Mouse (Mus musculus) forebrain, embryonic 13.5 days (tissue): ENCODE results near the gene Dph3. TPM values are rescaled to one million over a fixed set of nuclear protein-coding genes. Genes with fewer than 3 reads are reported as not detected.
A peak's percentile ranks its signal among the peaks of the same experiment; 100 is the strongest.
"Not testable (repeated sequence)": the region's sequence is repeated elsewhere in the genome, so short reads cannot be mapped to it uniquely, and the experiment has no call there.

Source experiments
- ATAC-seq: fragments of 200-750 bp; cut with Nextera tagmentation; 2 replicates; pipeline ENCODE4 v1.8.0; 2017
- H3K27ac ChIP-seq: fragments of 300-500 bp; sonication (generic); 2 replicates; pipeline ENCODE4 v1.5.1; 2015; ENCODE audit warnings: inconsistent platforms, mild to moderate bottlenecking, moderate library complexity
- H3K27me3 ChIP-seq: fragments of 300-500 bp; sonication (generic); 2 replicates; pipeline ENCODE4 v1.6.1; 2015; ENCODE audit warnings: mild to moderate bottlenecking, inconsistent platforms
- H3K36me3 ChIP-seq: fragments of 300-500 bp; sonication (generic); 2 replicates; pipeline ENCODE4 v1.6.1; 2015; ENCODE audit warnings: mild to moderate bottlenecking, inconsistent platforms; ENCODE audit not compliant: poor library complexity, severe bottlenecking
- H3K4me1 ChIP-seq: fragments of 300-500 bp; sonication (generic); 2 replicates; pipeline ENCODE4 v1.6.1; 2015; ENCODE audit warnings: inconsistent platforms
- H3K4me2 ChIP-seq: fragments of 300-500 bp; sonication (generic); 2 replicates; pipeline ENCODE4 v1.6.1; 2015; ENCODE audit warnings: inconsistent platforms, mild to moderate bottlenecking, moderate library complexity
- H3K4me3 ChIP-seq: fragments of 300-500 bp; sonication (generic); 2 replicates; pipeline ENCODE4 v1.5.1; 2015; ENCODE audit warnings: mild to moderate bottlenecking, inconsistent platforms
- H3K9ac ChIP-seq: fragments of 300-500 bp; sonication (generic); 2 replicates; pipeline ENCODE4 v1.6.1; 2015; ENCODE audit warnings: mild to moderate bottlenecking, inconsistent platforms
- H3K9me3 ChIP-seq: fragments of 300-500 bp; sonication (generic); replicated peaks from 2 replicates; pipeline ENCODE4 v1.6.1; 2016; ENCODE audit warnings: inconsistent platforms
- WGBS: fragments of 180-500 bp; shearing (Covaris S2); methylation state at CpG from one replicate; pipeline ENCODE4 v1.1.7; 2015; 5-methylcytosine and 5-hydroxymethylcytosine counted together
- polyA plus RNA-seq: library from polyadenylated mRNA; unstranded; fragments of >200 nt; fragmentation: Nextera tagmentation; extraction: Ambion mirVana; gene quantifications from 2 replicates; pipeline ENCODE4 v1.2.1, GENCODE M21; 2015

The Dph3 gene
- polyA plus RNA-seq, 1 experiment from 2014 or later, result 88.8 TPM

GRCm38 (mm10) chr14:32098951-32099350 is 13.4 kb upstream of the Dph3 start:
- H3K4me2 ChIP-seq, result no peak overlapping the region
- no peak overlapping the region for H3K27ac ChIP-seq
- H3K9me3 ChIP-seq, result no peaks in the 10 kb centered on the region
- no peak overlapping the region for H3K4me3 ChIP-seq
- H3K9ac ChIP-seq, result no peak overlapping the region
- no peaks in the 10 kb centered on the region for H3K27me3 ChIP-seq
- peaks cover 83% of the 10 kb centered on the region for H3K36me3 ChIP-seq
- H3K4me1 ChIP-seq, result no peaks in the 10 kb centered on the region
- 90% methylated on average over 3 of the region's 3 CpGs for WGBS
- ATAC-seq, result no peak

- Histone ChIP-seq H3K4me1 (no peaks in the 10 kb centered on the region), H3K4me2 (no peak overlapping the region), H3K36me3 (peaks cover 85% of the 10 kb centered on the region), H3K27ac (no peak overlapping the region), H3K9me3 (no peaks in the 10 kb centered on the region), H3K9ac (no peak overlapping the region), H3K4me3 (no peak overlapping the region), H3K27me3 (no peaks in the 10 kb centered on the region)
- WGBS, result 93% methylated on average over 7 of the region's 7 CpGs
- ATAC-seq, result no peak
Measured at GRCm38 (mm10) chr14:32097691-32098090, 12.2 kb upstream of the Dph3 start.

- no peak overlapping the region for H3K4me3 ChIP-seq
- peaks cover 86% of the 10 kb centered on the region for H3K36me3 ChIP-seq
- H3K4me2 ChIP-seq, result no peak overlapping the region
- WGBS, result 88% methylated on average over 5 of the region's 5 CpGs
- H3K9ac ChIP-seq, result no peak overlapping the region
- no peak for ATAC-seq
- no peaks in the 10 kb centered on the region for H3K9me3 ChIP-seq
- H3K27ac ChIP-seq, result no peak overlapping the region
- H3K27me3 ChIP-seq, result no peaks in the 10 kb centered on the region
- no peaks in the 10 kb centered on the region for H3K4me1 ChIP-seq
Measured at GRCm38 (mm10) chr14:32096740-32097139, 11.2 kb upstream of the Dph3 start.

- no peak overlapping the region for H3K4me3 ChIP-seq
- H3K36me3 ChIP-seq, result peaks cover 86% of the 10 kb centered on the region
- no peak overlapping the region for H3K9ac ChIP-seq
- H3K27me3 ChIP-seq, result no peaks in the 10 kb centered on the region
- WGBS, result 77% methylated on average over 5 of the region's 5 CpGs
- H3K9me3 ChIP-seq, result no peaks in the 10 kb centered on the region
- H3K4me2 ChIP-seq, result no peak overlapping the region
- no peaks in the 10 kb centered on the region for H3K4me1 ChIP-seq
- H3K27ac ChIP-seq, result no peak overlapping the region
- no peak for ATAC-seq
Measured at GRCm38 (mm10) chr14:32095646-32096045, 10.1 kb upstream of the Dph3 start.

- Histone ChIP-seq H3K27me3 (no peaks in the 10 kb centered on the region), H3K4me1 (no peaks in the 10 kb centered on the region), H3K36me3 (peaks cover 65% of the 10 kb centered on the region), H3K27ac (no peak overlapping the region), H3K4me2 (no peak overlapping the region), H3K9me3 (no peaks in the 10 kb centered on the region), H3K9ac (no peak overlapping the region), H3K4me3 (no peak overlapping the region)
- 93% methylated on average over 11 of the region's 11 CpGs for WGBS
- no peak for ATAC-seq
Measured at GRCm38 (mm10) chr14:32093500-32094117, 8.1 kb upstream of the Dph3 start.

GRCm38 (mm10) chr14:32093018-32093417 is 7.5 kb upstream of the Dph3 start:
- Histone ChIP-seq H3K9ac (no peak overlapping the region), H3K27me3 (no peaks in the 10 kb centered on the region), H3K4me2 (no peak overlapping the region), H3K4me3 (no peak overlapping the region), H3K36me3 (peaks cover 59% of the 10 kb centered on the region), H3K4me1 (no peaks in the 10 kb centered on the region), H3K9me3 (no peaks in the 10 kb centered on the region), H3K27ac (no peak overlapping the region)
- 70% methylated on average over 1 of the region's 1 CpGs for WGBS
- ATAC-seq, result no peak

GRCm38 (mm10) chr14:32091704-32092103 is 6.2 kb upstream of the Dph3 start:
- no peak overlapping the region for H3K9ac ChIP-seq
- no peaks in the 10 kb centered on the region for H3K27me3 ChIP-seq
- WGBS, result 94% methylated on average over 4 of the region's 4 CpGs
- peaks cover 46% of the 10 kb centered on the region for H3K36me3 ChIP-seq
- no peak overlapping the region for H3K27ac ChIP-seq
- ATAC-seq, result no peak
- no peak overlapping the region for H3K4me2 ChIP-seq
- H3K9me3 ChIP-seq, result no peaks in the 10 kb centered on the region
- no peak overlapping the region for H3K4me3 ChIP-seq
- H3K4me1 ChIP-seq, result peaks cover 4% of the 10 kb centered on the region

- no peak overlapping the region for H3K9ac ChIP-seq
- H3K4me3 ChIP-seq, result no peak overlapping the region
- peaks cover 42% of the 10 kb centered on the region for H3K36me3 ChIP-seq
- 90% methylated on average over 4 of the region's 4 CpGs for WGBS
- ATAC-seq, result no peak
- no peak overlapping the region for H3K4me2 ChIP-seq
- no peak overlapping the region for H3K27ac ChIP-seq
- no peaks in the 10 kb centered on the region for H3K27me3 ChIP-seq
- peaks cover 10% of the 10 kb centered on the region for H3K4me1 ChIP-seq
- H3K9me3 ChIP-seq, result no peaks in the 10 kb centered on the region
Measured at GRCm38 (mm10) chr14:32091124-32091523, 5.6 kb upstream of the Dph3 start.

- ATAC-seq, H3K4me2 ChIP-seq, H3K27ac ChIP-seq, H3K9ac ChIP-seq, H3K4me3 ChIP-seq, H3K27me3 ChIP-seq, H3K9me3 ChIP-seq: not testable (repeated sequence)
- peaks cover 18% of the 10 kb centered on the region for H3K36me3 ChIP-seq
- peaks cover 27% of the 10 kb centered on the region for H3K4me1 ChIP-seq
- WGBS, result 87% methylated on average over 7 of the region's 7 CpGs
Measured at GRCm38 (mm10) chr14:32087584-32088248, 2.2 kb upstream of the Dph3 start.

- Histone ChIP-seq H3K27me3 (no peaks in the 10 kb centered on the region), H3K27ac (peak overlapping the region; percentile 69), H3K9me3 (no peaks in the 10 kb centered on the region), H3K4me3 (peak overlapping the region; percentile 63), H3K36me3 (peaks cover 19% of the 10 kb centered on the region), H3K4me2 (peak overlapping the region; percentile 71), H3K4me1 (peaks cover 27% of the 10 kb centered on the region), H3K9ac (peak overlapping the region; percentile 76)
- no peak for ATAC-seq
- 22% methylated on average over 8 of the region's 8 CpGs for WGBS
Measured at GRCm38 (mm10) chr14:32086226-32086625, 697 bp upstream of the Dph3 start.

- 4% methylated on average over 22 of the region's 22 CpGs for WGBS
- H3K4me3 ChIP-seq, result peak within 1 kb of the TSS; percentile 63
- no peaks in the 10 kb centered on the region for H3K27me3 ChIP-seq
- ATAC-seq, result peak; percentile 96
- H3K36me3 ChIP-seq, result peaks cover 27% of the 10 kb centered on the region
- no peaks in the 10 kb centered on the region for H3K9me3 ChIP-seq
- peaks cover 27% of the 10 kb centered on the region for H3K4me1 ChIP-seq
- H3K4me2 ChIP-seq, result peak within 1 kb of the TSS; percentile 71
- H3K27ac ChIP-seq, result peak within 1 kb of the TSS; percentile 75
- peak within 1 kb of the TSS; percentile 76 for H3K9ac ChIP-seq
Measured at GRCm38 (mm10) chr14:32084761-32085485, 606 bp downstream of the Dph3 start, which contains the start of gene Oxnad1. TSS of gene Oxnad1 (plus strand) at chr14:32085374.

GRCm38 (mm10) chr14:32083466-32083865 is 2.1 kb downstream of the Dph3 start:
- Histone ChIP-seq H3K27me3 (no peaks in the 10 kb centered on the region), H3K36me3 (peaks cover 27% of the 10 kb centered on the region), H3K27ac (no peak overlapping the region), H3K9me3 (no peaks in the 10 kb centered on the region), H3K4me2 (no peak overlapping the region), H3K4me3 (no peak overlapping the region), H3K4me1 (peaks cover 27% of the 10 kb centered on the region), H3K9ac (no peak overlapping the region)
- ATAC-seq, result no peak
- WGBS, result 85% methylated on average over 2 of the region's 2 CpGs
